Mouse (Mus musculus): ENCODE results near the gene Sik3. TPM values are rescaled to one million over a fixed set of nuclear protein-coding genes. Genes with fewer than 3 reads are reported as not detected.
A peak's percentile ranks its signal among the peaks of the same experiment; 100 is the strongest.

The Sik3 gene
- total and polyA plus RNA-seq, 3 experiments, result 30.7 to 81.1 (median 62.1) TPM

DNA sequence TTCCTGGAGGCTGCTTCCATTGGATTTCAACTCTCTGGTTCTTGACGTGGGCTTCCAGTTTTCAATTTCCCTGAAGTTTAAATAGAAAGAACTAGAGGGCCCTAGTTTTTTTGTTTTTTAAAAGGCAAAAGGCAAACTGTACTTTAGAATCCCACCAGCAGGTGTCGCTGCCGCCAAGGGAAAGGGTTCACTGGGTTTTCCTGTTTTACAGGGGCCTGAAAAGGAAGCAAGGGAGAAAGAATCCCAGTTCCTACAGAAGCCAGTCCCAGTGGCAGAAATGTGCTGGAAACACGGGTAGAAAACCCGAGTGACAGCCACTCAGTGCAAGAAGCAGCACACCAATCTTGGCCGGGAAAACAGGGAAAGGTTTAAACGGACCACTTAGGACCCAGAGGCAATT, 8.9 kb upstream of the Sik3 start:
- H3K27me3 ChIP-seq (ENCODE audit: control insufficient read depth, insufficient read depth, low read length), result no peaks in the 10 kb centered on the region
- no peak overlapping the region for H3K4me3 ChIP-seq
- no peak overlapping the region for H3K27ac ChIP-seq
- TF ChIP-seq POLR2A (IDR thresholded peaks at IDR 0.05; ENCODE audit: insufficient read depth, low read depth, low read length), result no peak
- peak; percentile 97 for TF ChIP-seq CTCF (IDR thresholded peaks at IDR 0.05)
- peak; percentile 96 for TF ChIP-seq EP300 (IDR thresholded peaks at IDR 0.05; ENCODE audit: insufficient read depth, low read depth, low read length)
- intact Hi-C loops (cut with DNase I), result loop anchor here (1.0 kb wide), 3 partner anchors 188 to 311 kb away; no protein-coding TSS in a partner anchor
- no peaks in the 10 kb centered on the region for H3K36me3 ChIP-seq (ENCODE audit: control insufficient read depth, insufficient read depth, low read length)
- H3K9ac ChIP-seq (ENCODE audit: low read depth, low read length), result no peak overlapping the region
- H3K79me2 ChIP-seq (replicated peaks; ENCODE audit: control insufficient read depth, insufficient read depth, low read length), result no peaks in the 10 kb centered on the region
- WGBS, result 3% methylated on average over 7 of the region's 7 CpGs
- no peaks in the 10 kb centered on the region for H3K4me1 ChIP-seq (ENCODE audit: control insufficient read depth, insufficient read depth, low read length)
- peak; percentile 72 to 91 for DNase-seq

DNA sequence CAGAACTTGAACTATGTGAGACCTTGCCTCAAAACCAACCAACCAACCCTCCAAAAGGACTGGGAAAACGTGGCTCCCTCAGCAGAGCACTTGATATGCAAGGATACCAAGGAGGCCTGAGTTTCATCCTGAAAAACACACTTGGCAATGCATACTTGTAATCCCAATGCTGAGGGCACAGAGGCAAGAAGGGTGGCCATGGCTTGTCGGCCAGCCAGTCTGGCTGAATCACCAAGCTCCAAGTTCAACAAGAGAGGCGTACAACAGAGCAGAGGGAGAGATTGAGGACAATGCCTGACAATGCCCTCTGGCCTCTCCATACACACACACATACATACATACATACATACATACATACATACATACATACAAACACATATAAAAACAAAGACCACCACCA, 8.1 kb upstream of the Sik3 start:
- no peak for DNase-seq
- no peak overlapping the region for H3K4me3 ChIP-seq
- H3K27me3 ChIP-seq (ENCODE audit: control insufficient read depth, insufficient read depth, low read length), result no peaks in the 10 kb centered on the region
- TF ChIP-seq EP300 (IDR thresholded peaks at IDR 0.05; ENCODE audit: insufficient read depth, low read depth, low read length), result no peak
- TF ChIP-seq POLR2A (IDR thresholded peaks at IDR 0.05; ENCODE audit: insufficient read depth, low read depth, low read length), result no peak
- no peak for TF ChIP-seq CTCF (IDR thresholded peaks at IDR 0.05)
- H3K4me1 ChIP-seq (ENCODE audit: control insufficient read depth, insufficient read depth, low read length), result no peaks in the 10 kb centered on the region
- no peaks in the 10 kb centered on the region for H3K79me2 ChIP-seq (replicated peaks; ENCODE audit: control insufficient read depth, insufficient read depth, low read length)
- 63% methylated on average over 3 of the region's 3 CpGs for WGBS
- H3K27ac ChIP-seq, result no peak overlapping the region
- no peak overlapping the region for H3K9ac ChIP-seq (ENCODE audit: low read depth, low read length)
- H3K36me3 ChIP-seq (ENCODE audit: control insufficient read depth, insufficient read depth, low read length), result no peaks in the 10 kb centered on the region
- intact Hi-C loops (cut with DNase I), result no loop called here

DNA sequence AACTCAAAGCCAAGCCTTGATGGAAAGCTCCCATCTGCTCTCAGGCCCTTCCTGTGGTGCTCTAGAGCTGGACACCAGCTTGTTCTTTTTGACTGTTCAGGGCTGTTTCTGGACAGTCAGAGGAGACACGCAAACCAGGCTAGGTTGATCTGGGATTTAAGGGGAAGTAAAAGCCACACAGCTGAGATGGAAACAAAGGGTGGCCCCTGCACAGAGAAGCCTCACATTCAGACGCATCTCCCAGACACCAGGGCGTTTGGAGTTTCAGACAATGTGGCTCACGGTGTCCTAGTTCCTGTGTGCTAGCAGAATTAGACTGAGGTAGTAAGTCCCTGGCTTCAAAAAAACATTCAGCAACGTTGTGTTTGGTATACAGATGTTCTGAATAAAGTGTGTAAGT, 6.4 kb upstream of the Sik3 start:
- Histone ChIP-seq H3K36me3 (ENCODE audit: control insufficient read depth, insufficient read depth, low read length) (no peaks in the 10 kb centered on the region), H3K79me2 (replicated peaks; ENCODE audit: control insufficient read depth, insufficient read depth, low read length) (no peaks in the 10 kb centered on the region), H3K4me1 (ENCODE audit: control insufficient read depth, insufficient read depth, low read length) (no peaks in the 10 kb centered on the region), H3K9ac (ENCODE audit: low read depth, low read length) (no peak overlapping the region), H3K4me3 (no peak overlapping the region), H3K27me3 (ENCODE audit: control insufficient read depth, insufficient read depth, low read length) (no peaks in the 10 kb centered on the region), H3K27ac (no peak overlapping the region)
- DNase-seq, result no peak
- WGBS, result 55% methylated on average over 5 of the region's 5 CpGs
- no peak for TF ChIP-seq POLR2A (IDR thresholded peaks at IDR 0.05; ENCODE audit: insufficient read depth, low read depth, low read length)
- TF ChIP-seq CTCF (IDR thresholded peaks at IDR 0.05), result no peak
- no peak for TF ChIP-seq EP300 (IDR thresholded peaks at IDR 0.05; ENCODE audit: insufficient read depth, low read depth, low read length)
- intact Hi-C loops (cut with DNase I), result no loop called here

DNA sequence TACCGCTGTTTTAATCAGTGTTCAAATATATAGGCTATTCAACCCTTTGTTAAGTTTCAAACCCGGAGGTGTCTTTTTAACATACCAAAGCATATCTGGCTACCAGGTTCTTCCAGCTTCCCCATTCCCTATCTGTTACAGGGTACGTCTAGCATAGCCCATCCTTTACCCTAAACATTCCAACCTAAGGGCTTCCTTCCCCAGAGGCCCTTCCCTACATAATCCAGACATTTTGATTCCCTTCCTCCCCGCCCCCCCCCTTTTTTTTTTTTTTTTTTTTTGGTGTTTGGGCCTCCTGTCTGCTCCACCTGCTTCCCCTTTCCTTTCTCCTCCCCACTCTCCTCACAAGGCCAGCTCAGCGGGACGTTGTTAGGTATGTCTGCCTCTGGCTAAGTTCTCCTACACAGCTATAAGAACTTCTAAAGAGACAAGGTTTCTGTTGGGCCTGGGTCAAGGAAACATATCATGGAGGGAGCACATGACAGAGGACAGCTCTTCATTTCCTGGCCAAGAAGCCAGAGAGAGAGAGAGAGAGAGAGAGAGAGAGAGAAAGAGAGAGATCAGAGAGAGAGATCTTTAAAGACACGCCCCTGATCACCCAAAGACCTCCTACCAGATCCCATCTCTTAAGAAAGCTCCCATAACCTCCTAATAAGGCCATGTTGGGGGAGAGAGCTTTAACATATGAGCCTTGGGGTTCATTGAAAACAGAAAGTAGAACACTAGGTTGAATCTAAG, 3.5 kb upstream of the Sik3 start:
- TF ChIP-seq POLR2A (IDR thresholded peaks at IDR 0.05; ENCODE audit: insufficient read depth, low read depth, low read length) (no peak), CTCF (IDR thresholded peaks at IDR 0.05) (no peak), EP300 (IDR thresholded peaks at IDR 0.05; ENCODE audit: insufficient read depth, low read depth, low read length) (no peak)
- no peak overlapping the region for H3K27ac ChIP-seq
- no peaks in the 10 kb centered on the region for H3K36me3 ChIP-seq (ENCODE audit: control insufficient read depth, insufficient read depth, low read length)
- H3K4me3 ChIP-seq, result no peak overlapping the region
- no peak overlapping the region for H3K9ac ChIP-seq (ENCODE audit: low read depth, low read length)
- H3K4me1 ChIP-seq (ENCODE audit: control insufficient read depth, insufficient read depth, low read length), result peaks cover 3% of the 10 kb centered on the region
- no peaks in the 10 kb centered on the region; the same call in 1 of the 2 replicates for H3K79me2 ChIP-seq (replicated peaks; ENCODE audit: control insufficient read depth, insufficient read depth, low read length)
- intact Hi-C loops (cut with DNase I), result no loop called here
- DNase-seq, result no peak
- no peaks in the 10 kb centered on the region for H3K27me3 ChIP-seq (ENCODE audit: control insufficient read depth, insufficient read depth, low read length)
- WGBS, result 85% methylated on average over 7 of the region's 7 CpGs

DNA sequence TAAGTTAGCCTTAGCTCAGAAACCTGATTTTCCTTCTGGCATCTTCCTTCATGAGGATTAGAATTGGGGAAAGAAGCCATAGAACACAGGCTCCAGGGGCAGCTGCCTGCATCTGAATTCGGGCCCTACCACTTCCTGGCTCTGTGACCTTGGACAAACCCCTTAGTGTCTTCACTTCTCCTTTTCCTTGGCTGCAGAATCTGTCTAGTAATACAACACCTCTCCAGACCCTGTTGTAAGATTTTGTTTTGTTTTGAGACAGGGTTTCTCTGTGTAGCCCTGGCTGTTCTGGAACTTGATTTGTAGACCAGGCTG, 3.0 kb upstream of the Sik3 start:
- peaks cover 6% of the 10 kb centered on the region for H3K4me1 ChIP-seq (ENCODE audit: control insufficient read depth, insufficient read depth, low read length)
- intact Hi-C loops (cut with DNase I), result no loop called here
- DNase-seq, result no peak
- H3K27ac ChIP-seq, result no peak overlapping the region
- H3K4me3 ChIP-seq, result no peak overlapping the region
- no peaks in the 10 kb centered on the region for H3K27me3 ChIP-seq (ENCODE audit: control insufficient read depth, insufficient read depth, low read length)
- TF ChIP-seq CTCF (IDR thresholded peaks at IDR 0.05), result no peak
- TF ChIP-seq POLR2A (IDR thresholded peaks at IDR 0.05; ENCODE audit: insufficient read depth, low read depth, low read length), result no peak
- no peak for TF ChIP-seq EP300 (IDR thresholded peaks at IDR 0.05; ENCODE audit: insufficient read depth, low read depth, low read length)
- no peaks in the 10 kb centered on the region; the same call in 1 of the 2 replicates for H3K79me2 ChIP-seq (replicated peaks; ENCODE audit: control insufficient read depth, insufficient read depth, low read length)
- 50% methylated on average over 1 of the region's 1 CpGs for WGBS
- no peaks in the 10 kb centered on the region for H3K36me3 ChIP-seq (ENCODE audit: control insufficient read depth, insufficient read depth, low read length)
- H3K9ac ChIP-seq (ENCODE audit: low read depth, low read length), result no peak overlapping the region

DNA sequence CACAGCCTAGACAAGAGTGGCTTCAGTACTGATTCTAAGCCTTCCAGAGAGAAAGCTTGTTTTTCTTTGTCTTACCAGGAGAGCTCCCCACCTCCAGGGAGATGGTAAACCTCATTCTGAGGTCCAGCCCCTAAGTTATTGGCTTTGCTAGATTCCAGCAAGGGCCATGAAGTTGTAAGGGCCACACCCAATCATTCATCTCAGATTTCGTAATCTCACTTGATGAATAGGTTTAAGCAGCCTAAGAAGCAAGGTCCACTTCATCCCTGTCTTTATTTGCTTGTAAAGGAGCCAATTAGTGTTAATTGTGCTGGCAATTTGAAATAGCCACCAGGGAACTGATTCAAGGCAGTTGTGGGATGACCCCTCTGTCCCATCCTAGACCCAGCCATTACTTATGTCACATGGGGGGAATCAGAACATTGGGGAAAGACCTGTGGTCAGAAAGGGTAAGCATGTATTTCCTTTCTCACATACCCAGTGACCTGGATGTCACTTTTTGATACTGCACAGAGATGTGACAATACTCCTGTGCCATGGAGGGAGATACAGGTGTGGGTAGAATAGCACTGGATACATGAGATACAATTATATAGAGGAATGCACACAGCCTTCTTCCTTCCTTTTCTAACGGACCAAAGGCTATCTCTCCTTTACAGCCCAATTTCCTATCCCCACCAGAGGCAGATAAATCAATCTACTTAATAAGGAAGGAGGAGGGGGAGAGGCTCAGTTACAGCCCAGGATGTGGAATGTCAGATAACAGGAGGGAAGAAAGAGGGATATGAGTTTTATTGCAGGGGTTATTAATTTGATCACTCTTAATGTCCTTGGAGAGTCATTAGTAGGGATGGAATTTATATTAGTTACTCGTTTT, 1.3 kb upstream of the Sik3 start:
- Histone ChIP-seq H3K79me2 (replicated peaks; ENCODE audit: control insufficient read depth, insufficient read depth, low read length) (no peaks in the 10 kb centered on the region; the same call in 1 of the 2 replicates), H3K4me3 (peak overlapping the region; percentile 97), H3K27ac (peak overlapping the region; percentile 98), H3K27me3 (ENCODE audit: control insufficient read depth, insufficient read depth, low read length) (no peaks in the 10 kb centered on the region), H3K36me3 (ENCODE audit: control insufficient read depth, insufficient read depth, low read length) (no peaks in the 10 kb centered on the region), H3K4me1 (ENCODE audit: control insufficient read depth, insufficient read depth, low read length) (peaks cover 12% of the 10 kb centered on the region), H3K9ac (ENCODE audit: low read depth, low read length) (no peak overlapping the region; the same call in 1 of the 2 replicates)
- no peak for TF ChIP-seq EP300 (IDR thresholded peaks at IDR 0.05; ENCODE audit: insufficient read depth, low read depth, low read length)
- TF ChIP-seq POLR2A (IDR thresholded peaks at IDR 0.05; ENCODE audit: insufficient read depth, low read depth, low read length), result no peak
- no peak for TF ChIP-seq CTCF (IDR thresholded peaks at IDR 0.05)
- WGBS, result 43% methylated on average over 3 of the region's 3 CpGs
- no peak for DNase-seq
- intact Hi-C loops (cut with DNase I), result no loop called here
